15 mouse cellular contexts compared by ENCODE assay signal in the genomic region with DNA sequence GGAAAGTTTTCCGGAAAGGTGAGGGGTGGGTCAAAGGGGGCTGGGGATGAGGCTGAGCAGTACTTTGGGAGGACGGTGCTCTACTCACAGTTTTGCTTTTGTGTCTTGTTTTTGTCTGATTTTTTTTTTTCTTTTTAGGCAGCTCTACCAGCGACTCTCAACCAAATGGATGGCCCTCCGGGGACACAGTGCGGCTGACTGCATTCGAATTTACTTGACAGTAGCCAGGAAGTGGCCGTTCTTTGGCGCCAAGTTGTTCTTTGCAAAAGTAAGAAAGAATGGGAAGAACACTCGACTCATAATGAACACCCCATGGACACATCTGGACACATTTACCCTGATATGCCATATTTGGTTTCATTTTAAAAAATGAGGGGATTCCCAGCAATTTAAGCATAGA. TPM values are rescaled to one million over a fixed set of nuclear protein-coding genes. Genes with fewer than 3 reads are reported as not detected.
A peak's percentile ranks its signal among the peaks of the same experiment; 100 is the strongest.
DNase-seq lines count a peak whose midpoint lies in the region; ATAC-seq and TF ChIP-seq lines count a peak whose summit lies in the region.
"Had no signal": no experiment of that assay in that cellular context is flagged by ENCODE, and none has a peak within 500 bp of the region (broad histone marks: within the 10 kb centered on the region; RNA-seq: fewer than 3 reads in every experiment).

No protein-coding gene starts in this region.

- H3K36me3 ChIP-seq in kidney, embryonic 16.5 days (ENCODE audit: insufficient read depth, low read length): peaks cover 35% of the 10 kb centered on the region
- H3K36me3 ChIP-seq in midbrain, embryonic 16.5 days (ENCODE audit: control insufficient read depth, insufficient read depth, low read length): no peaks in the 10 kb centered on the region
- H3K36me3 ChIP-seq in stomach, postnatal 0 days (ENCODE audit: control insufficient read depth, insufficient read depth, low read length): no peaks in the 10 kb centered on the region; the same call in 1 of the 2 replicates
- H3K36me3 ChIP-seq: midbrain, embryonic 15.5 days had no signal

- no peak overlapping the region for H3K9ac ChIP-seq in kidney, embryonic 16.5 days (replicated peaks; ENCODE audit: low read length)
- H3K9ac ChIP-seq in midbrain, embryonic 16.5 days (ENCODE audit: low read depth, low read length): no peak overlapping the region
- H3K9ac ChIP-seq in stomach, postnatal 0 days (ENCODE audit: low read length): no peak overlapping the region
- H3K9ac ChIP-seq: limb, embryonic 12.5 days; midbrain, embryonic 15.5 days; stomach, embryonic 15.5 days had no signal

- no peak overlapping the region for H3K4me3 ChIP-seq in kidney, embryonic 16.5 days (ENCODE audit: low read length)
- peak overlapping the region; percentile 33 for H3K4me3 ChIP-seq in gastrocnemius, adult 2 months
- no peak overlapping the region for H3K4me3 ChIP-seq in midbrain, embryonic 16.5 days (ENCODE audit: low read depth, low read length)
- H3K4me3 ChIP-seq in stomach, postnatal 0 days (ENCODE audit: low read depth, low read length): no peak overlapping the region
- H3K4me3 ChIP-seq: limb, embryonic 12.5 days; midbrain, embryonic 15.5 days; stomach, embryonic 15.5 days had no signal

- TF ChIP-seq CTCF in gastrocnemius, adult 2 months (IDR thresholded peaks at IDR 0.05): no peak
- TF ChIP-seq CTCF in stomach, postnatal 0 days (IDR thresholded peaks at IDR 0.05; ENCODE audit: low read depth): no peak

- intact Hi-C loops in gastrocnemius, adult 2 months (cut with DNase I): no loop called here

- no peak overlapping the region for H3K4me2 ChIP-seq in kidney, embryonic 16.5 days (replicated peaks; ENCODE audit: low read depth, low read length)
- H3K4me2 ChIP-seq in midbrain, embryonic 16.5 days (ENCODE audit: low read length): no peak overlapping the region
- H3K4me2 ChIP-seq in stomach, postnatal 0 days (replicated peaks; ENCODE audit: low read depth): no peak overlapping the region
- H3K4me2 ChIP-seq: limb, embryonic 12.5 days; midbrain, embryonic 15.5 days; stomach, embryonic 15.5 days had no signal

- peak; percentile 26 for DNase-seq in kidney, adult 11 months
- peak; percentile 87 for DNase-seq in adipocyte (ENCODE audit: low spot score)
- peak; percentile 75 for DNase-seq in gastrocnemius, adult 2 months
- DNase-seq in kidney, postnatal 25 days: peak; percentile 49 to 72
- DNase-seq in thymus, postnatal 4 days: no peak
- no peak for DNase-seq in stomach, postnatal 0 days (ENCODE audit: low spot score)
- DNase-seq: cerebellum, adult 9-10 months; lung, adult 2 months; thymus, postnatal 36 days had no signal

- no peaks in the 10 kb centered on the region; the same call in 1 of the 2 replicates for H3K4me1 ChIP-seq in kidney, embryonic 16.5 days (ENCODE audit: insufficient read depth, low read length)
- H3K4me1 ChIP-seq in midbrain, embryonic 16.5 days (ENCODE audit: control insufficient read depth, insufficient read depth, low read length): no peaks in the 10 kb centered on the region
- H3K4me1 ChIP-seq in stomach, postnatal 0 days (replicated peaks; ENCODE audit: control insufficient read depth, insufficient read depth): no peaks in the 10 kb centered on the region
- H3K4me1 ChIP-seq: midbrain, embryonic 15.5 days; stomach, embryonic 15.5 days had no signal

- no peak for ATAC-seq in kidney, embryonic 16.5 days (ENCODE audit: low FRiP score, low TSS enrichment)
- no peak for ATAC-seq in midbrain, embryonic 16.5 days
- no peak for ATAC-seq in stomach, postnatal 0 days (ENCODE audit: low FRiP score, low TSS enrichment)
- ATAC-seq: midbrain, embryonic 15.5 days; Patski had no signal

- TF ChIP-seq EP300 in stomach, postnatal 0 days (optimal IDR thresholded peaks at IDR 0.05): no peak

- 49% methylated on average over 9 of the region's 9 CpGs for WGBS in kidney, embryonic 16.5 days
- 92% methylated on average over 9 of the region's 9 CpGs for WGBS in midbrain, embryonic 16.5 days
- whole genome bisulfite sequencing in stomach, postnatal 0 days: 79% methylated on average over 9 of the region's 9 CpGs

- no peak overlapping the region; the same call in 1 of the 2 replicates for H3K27ac ChIP-seq in kidney, embryonic 16.5 days (ENCODE audit: low read length)
- H3K27ac ChIP-seq in gastrocnemius, adult 2 months: peak overlapping the region; percentile 56
- no peak overlapping the region for H3K27ac ChIP-seq in midbrain, embryonic 16.5 days (ENCODE audit: low read length)
- H3K27ac ChIP-seq in stomach, postnatal 0 days (replicated peaks): no peak overlapping the region
- H3K27ac ChIP-seq: limb, embryonic 12.5 days; midbrain, embryonic 15.5 days; stomach, embryonic 15.5 days had no signal

- no peaks in the 10 kb centered on the region for H3K9me3 ChIP-seq in kidney, embryonic 16.5 days (ENCODE audit: low read length)
- no peaks in the 10 kb centered on the region for H3K9me3 ChIP-seq in midbrain, embryonic 16.5 days (replicated peaks; ENCODE audit: control insufficient read depth, low read length, poor library complexity, severe bottlenecking)
- H3K9me3 ChIP-seq in stomach, postnatal 0 days (ENCODE audit: control insufficient read depth, low read length): no peaks in the 10 kb centered on the region
- H3K9me3 ChIP-seq: midbrain, embryonic 15.5 days had no signal

- H3K27me3 ChIP-seq in kidney, embryonic 16.5 days (ENCODE audit: insufficient read depth, low read length): no peaks in the 10 kb centered on the region
- H3K27me3 ChIP-seq in midbrain, embryonic 16.5 days (ENCODE audit: control insufficient read depth, insufficient read depth, low read depth, low read length): no peaks in the 10 kb centered on the region
- H3K27me3 ChIP-seq in stomach, postnatal 0 days (ENCODE audit: control insufficient read depth, insufficient read depth, low read length): no peaks in the 10 kb centered on the region
- H3K27me3 ChIP-seq: limb, embryonic 12.5 days; midbrain, embryonic 15.5 days; Patski; stomach, embryonic 15.5 days had no signal

RNA-seq across cellular contexts. Expression of gene Dync2li1, which starts 14.8 kb away (rescaled TPM):
- 54.9 and 56.9 TPM in 2 replicates for polyA plus RNA-seq in kidney, embryonic 16.5 days (2015; fragmentation: Nextera tagmentation; extraction: Ambion mirVana)
- 1 to 10 TPM; 3.2 to 3.6 TPM for total RNA-seq in gastrocnemius, adult 2 months (2021)
- polyA plus RNA-seq in midbrain, embryonic 16.5 days (2015; fragmentation: Nextera tagmentation; extraction: Ambion mirVana): 38.8 and 40.6 TPM in 2 replicates
- 13.3 and 14.0 TPM in 2 replicates for polyA plus RNA-seq in stomach, postnatal 0 days (2015; fragmentation: Nextera tagmentation; extraction: Ambion mirVana)

Comparison
In these comparisons a context has a peak if more than half of its experiments do, and no peak if none do; other contexts are left out.
1. DNase-seq: peak in kidney, adult 11 months (single experiment), adipocyte (single experiment), gastrocnemius, adult 2 months (single experiment) and kidney, postnatal 25 days (2 of 2); none in thymus, postnatal 4 days (single experiment) and stomach, postnatal 0 days (single experiment).